Mouse (Mus musculus) duodenum, adult 2 months (tissue): ENCODE results near the gene Ltv1. TPM values are rescaled to one million over a fixed set of nuclear protein-coding genes. Genes with fewer than 3 reads are reported as not detected.

Source experiments
- polyA plus RNA-seq: library from polyadenylated mRNA; depleted of rRNA; stranded (reverse); fragments of >200 nt; gene quantifications from 2 replicates; pipeline ENCODE4 v1.2.3, GENCODE M21; 2012; ENCODE audit warnings: low replicate concordance; rRNA removed

Gene Ltv1
- 2.8 and 2.9 TPM in 2 replicates for polyA plus RNA-seq

GRCm38 (mm10) chr10:13192731-13193351, at the start of gene Ltv1:
Gene Ltv1, minus strand, starts transcription at chr10:13193168.

GRCm38 (mm10) chr10:13177973-13178624, 14.9 kb downstream of the Ltv1 start, which contains the start of gene Zc2hc1b:
Gene Zc2hc1b, minus strand, starts transcription at chr10:13178023.

Other genes starting within 250 kb of the Ltv1 start
- 0.49 and 0.69 TPM in 2 replicates for gene Stx11, start 228.9 kb downstream of the Ltv1 start, polyA plus RNA-seq
- gene Sf3b5, start 187.8 kb downstream of the Ltv1 start, polyA plus RNA-seq: 47.9 and 51.1 TPM in 2 replicates
- 1.4 and 5.2 TPM in 2 replicates for gene Plagl1, start 132.7 kb downstream of the Ltv1 start, polyA plus RNA-seq
- gene Zc2hc1b, start 15.1 kb downstream of the Ltv1 start, polyA plus RNA-seq: not detected in 2 replicates